ENCODE assay signal across 29 mouse cellular contexts in the genomic region with DNA sequence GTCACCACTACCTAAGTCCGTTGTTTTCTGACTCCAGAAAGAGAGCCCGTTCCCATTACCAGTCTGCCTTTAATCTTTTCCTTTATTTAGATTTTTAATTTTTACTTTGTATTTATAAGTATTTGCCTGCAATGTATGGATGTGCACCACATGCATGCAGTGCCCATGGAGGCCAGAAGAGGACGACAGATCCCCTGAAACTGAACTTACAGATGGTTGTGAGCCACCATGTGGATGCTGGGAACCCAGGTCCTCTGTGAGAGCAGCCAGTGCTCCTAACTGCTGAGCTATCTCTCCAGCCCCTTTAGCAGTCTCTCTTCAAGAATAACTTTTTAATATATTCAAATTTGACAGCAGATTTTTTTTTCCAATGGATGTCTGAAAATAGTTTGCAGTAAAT.
DNase-seq lines count a peak whose midpoint lies in the region; TF ChIP-seq lines count a peak whose summit lies in the region.
"Had no signal": no experiment of that assay in that cellular context is flagged by ENCODE, and none has a peak within 500 bp of the region (broad histone marks: within the 10 kb centered on the region; RNA-seq: fewer than 3 reads in every experiment).

No protein-coding gene starts in this region.

- H3K4me3 ChIP-seq in layer of hippocampus, adult 2 months: no peak overlapping the region
- H3K4me3 ChIP-seq: embryonic facial prominence, embryonic 12.5 days; forebrain, embryonic 15.5 days; limb, embryonic 10.5 days; limb, embryonic 15.5 days; liver, embryonic 13.5 days had no signal

- no peak overlapping the region for H3K27ac ChIP-seq in layer of hippocampus, adult 2 months
- H3K27ac ChIP-seq: embryonic facial prominence, embryonic 12.5 days; forebrain, embryonic 15.5 days; hindbrain, embryonic 14.5 days; limb, embryonic 10.5 days; limb, embryonic 15.5 days; liver, embryonic 13.5 days; macrophage had no signal

- DNase-seq in heart, adult 11 months: peak; percentile 68
- DNase-seq in heart, postnatal 4 days: no peak
- no peak for DNase-seq in layer of hippocampus, adult 2 months (ENCODE audit: low spot score in 2 of 2)
- DNase-seq in layer of hippocampus, postnatal 25 days (ENCODE audit: extremely low spot score in 1 of 2, low spot score in 1 of 2): no peak
- DNase-seq in ES-CJ7 (ENCODE audit: low read depth, low spot score): peak; percentile 50
- peak; percentile 44 for DNase-seq in ZHBTc4 (ENCODE audit: low read depth, low spot score)
- no peak for DNase-seq in kidney, adult 18-20 months
- no peak for DNase-seq in lung, adult 18-20 months
- DNase-seq: adrenal gland, adult 2 months; cerebellum, adult 9-11 months; embryo, embryonic 11 days; gastrocnemius, postnatal 10 days; heart, postnatal 36 days; kidney, adult 8-10 months; kidney, postnatal 10 days; liver, embryonic 13.5 days; lung, adult 2 months; lung, postnatal 10 days; midbrain, embryonic 14.5 days; right cerebral cortex, adult 18-20 months; spleen, adult 18-20 months; thymus, adult 18-20 months; thymus, postnatal 25 days had no signal

- peak; percentile 63 for TF ChIP-seq CTCF in layer of hippocampus, adult 2 months (conservative IDR thresholded peaks at IDR 0.05)

Comparison
In these comparisons a context has a peak if more than half of its experiments do, and no peak if none do; other contexts are left out.
1. DNase-seq: peak in heart, adult 11 months (single experiment), ES-CJ7 (single experiment) and ZHBTc4 (single experiment); none in heart, postnatal 4 days (single experiment), layer of hippocampus, adult 2 months (0 of 2), layer of hippocampus, postnatal 25 days (0 of 2), kidney, adult 18-20 months (single experiment) and lung, adult 18-20 months (0 of 2).